In the genomic region with DNA sequence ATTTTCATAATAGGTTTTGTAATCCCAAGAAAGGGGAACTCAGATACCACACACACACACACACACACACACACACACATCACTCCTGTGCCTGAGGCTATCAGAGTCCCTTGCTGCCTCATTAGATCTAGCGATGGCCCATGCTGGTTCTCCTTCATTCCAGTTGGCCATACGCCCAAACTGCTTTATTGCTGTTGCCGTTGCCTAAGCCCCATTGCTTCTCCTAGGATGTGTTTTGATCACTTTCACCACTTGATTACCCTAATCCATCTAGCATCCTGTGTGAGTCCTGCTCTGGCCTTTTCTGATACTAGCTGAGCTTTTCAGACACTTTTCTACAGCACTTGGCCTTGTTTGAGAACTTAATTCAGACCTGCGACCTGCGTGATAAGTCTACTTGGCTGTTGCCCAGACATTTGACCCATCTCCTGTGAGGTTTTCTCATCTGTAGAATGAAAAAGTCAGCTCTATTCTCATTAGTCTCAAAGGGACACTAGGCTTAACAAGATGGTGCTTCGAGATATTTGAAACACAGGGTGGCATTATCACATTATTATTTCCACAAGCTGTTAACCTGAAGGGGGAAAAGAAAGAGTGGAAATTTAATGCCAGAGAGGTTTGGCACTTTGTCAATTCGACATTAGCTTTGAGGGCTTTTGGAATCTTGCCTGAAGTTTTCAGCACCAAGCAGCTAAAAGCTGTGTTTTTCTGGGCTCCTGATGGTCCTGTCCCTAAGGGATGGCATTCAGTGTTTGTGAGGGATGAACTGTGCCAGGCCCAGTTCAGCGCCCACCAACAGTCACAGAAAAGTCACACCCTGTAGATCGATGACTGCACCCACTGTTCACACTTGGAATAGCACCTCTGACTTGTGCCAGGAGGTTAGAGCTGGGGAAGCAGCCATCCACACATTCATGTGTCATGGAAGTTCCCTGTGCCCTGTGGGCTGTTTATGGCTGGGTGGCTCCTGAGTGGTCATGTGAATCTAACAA, we compare ENCODE assay signal across 11 mouse cellular contexts. TPM values are rescaled to one million over a fixed set of nuclear protein-coding genes. Genes with fewer than 3 reads are reported as not detected.
DNase-seq lines count a peak whose midpoint lies in the region; ATAC-seq and TF ChIP-seq lines count a peak whose summit lies in the region.
"Had no signal": no experiment of that assay in that cellular context is flagged by ENCODE, and none has a peak within 500 bp of the region (broad histone marks: within the 10 kb centered on the region; RNA-seq: fewer than 3 reads in every experiment).

No protein-coding gene starts in this region.

- ATAC-seq in hindbrain, postnatal 0 days = peak; percentile 90
- no peak for ATAC-seq in intestine, embryonic 15.5 days

- H3K27ac ChIP-seq in cerebellum, adult 2 months (ENCODE audit: insufficient read depth, low read length) = no peak overlapping the region
- H3K27ac ChIP-seq in kidney, adult 2 months (ENCODE audit: insufficient read depth, low read depth, low read length) = no peak overlapping the region
- H3K27ac ChIP-seq in hindbrain, postnatal 0 days = 0 out of 2 replicates have a peak overlapping the region, but pooled peaks have one; percentile 2
- no peak overlapping the region for H3K27ac ChIP-seq in intestine, embryonic 15.5 days
- H3K27ac ChIP-seq: heart, embryonic 13.5 days; liver, embryonic 13.5 days had no signal

- no peaks in the 10 kb centered on the region for H3K9me3 ChIP-seq in hindbrain, postnatal 0 days (ENCODE audit: low read length)
- no peaks in the 10 kb centered on the region for H3K9me3 ChIP-seq in intestine, embryonic 15.5 days
- H3K9me3 ChIP-seq: heart, embryonic 13.5 days; liver, embryonic 13.5 days had no signal

- H3K36me3 ChIP-seq in kidney, adult 2 months (ENCODE audit: control insufficient read depth, insufficient read depth, low read length) = no peaks in the 10 kb centered on the region
- H3K36me3 ChIP-seq in hindbrain, postnatal 0 days (ENCODE audit: insufficient read depth, low read length) = no peaks in the 10 kb centered on the region
- H3K36me3 ChIP-seq in intestine, embryonic 15.5 days = no peaks in the 10 kb centered on the region
- H3K36me3 ChIP-seq: heart, embryonic 13.5 days; liver, embryonic 13.5 days had no signal

- no peak overlapping the region for H3K4me3 ChIP-seq in cerebellum, adult 2 months (replicated peaks; ENCODE audit: insufficient read depth, low read depth, low read length)
- H3K4me3 ChIP-seq in kidney, adult 2 months (ENCODE audit: insufficient read depth, low read depth, low read length) = no peak overlapping the region
- H3K4me3 ChIP-seq in hindbrain, postnatal 0 days (ENCODE audit: low read length) = no peak overlapping the region
- H3K4me3 ChIP-seq in intestine, embryonic 15.5 days (replicated peaks) = no peak overlapping the region
- H3K4me3 ChIP-seq: heart, embryonic 13.5 days; liver, embryonic 13.5 days had no signal

- no peak for TF ChIP-seq POLR2A in cerebellum, adult 2 months (IDR thresholded peaks at IDR 0.05; ENCODE audit: borderline replicate concordance, insufficient read depth, low read length)
- no peak for TF ChIP-seq POLR2A in kidney, adult 2 months (IDR thresholded peaks at IDR 0.05; ENCODE audit: low read depth, low read length)

- DNase-seq in cerebellum, adult 2 months = peak in 1 of 2 experiments; percentile 17
- DNase-seq in cerebellum, adult 8-10 months = no peak
- peak; percentile 10 for DNase-seq in kidney, adult 2 months
- no peak for DNase-seq in kidney, adult 8-10 months
- peak; percentile 9 for DNase-seq in 3T3-L1 (ENCODE audit: low read depth, low spot score)
- DNase-seq in hindbrain, postnatal 0 days (ENCODE audit: low spot score) = peak; percentile 87
- DNase-seq in thymus, postnatal 4 days = no peak
- DNase-seq: gastrocnemius, postnatal 10 days; liver, embryonic 13.5 days had no signal

- H3K9ac ChIP-seq in hindbrain, postnatal 0 days (replicated peaks; ENCODE audit: low read length) = no peak overlapping the region
- no peak overlapping the region for H3K9ac ChIP-seq in intestine, embryonic 15.5 days
- H3K9ac ChIP-seq: heart, embryonic 13.5 days; liver, embryonic 13.5 days had no signal

- WGBS in cerebellum, adult 2 months = 8% methylated on average over 9 of the region's 9 CpGs
- 49% methylated on average over 9 of the region's 9 CpGs for WGBS in kidney, adult 2 months
- 34% methylated on average over 9 of the region's 9 CpGs for WGBS in hindbrain, postnatal 0 days
- 76% methylated on average over 9 of the region's 9 CpGs for WGBS in intestine, embryonic 15.5 days

- no peak overlapping the region for H3K4me2 ChIP-seq in hindbrain, postnatal 0 days (ENCODE audit: low read depth, low read length)
- no peak overlapping the region for H3K4me2 ChIP-seq in intestine, embryonic 15.5 days (replicated peaks)
- H3K4me2 ChIP-seq: heart, embryonic 13.5 days; liver, embryonic 13.5 days had no signal

- H3K4me1 ChIP-seq in cerebellum, adult 2 months (ENCODE audit: control insufficient read depth, insufficient read depth, low read length) = peaks cover 3% of the 10 kb centered on the region
- no peaks in the 10 kb centered on the region for H3K4me1 ChIP-seq in kidney, adult 2 months (ENCODE audit: control insufficient read depth, insufficient read depth, low read length)
- H3K4me1 ChIP-seq in hindbrain, postnatal 0 days (ENCODE audit: insufficient read depth, low read length) = no peaks in the 10 kb centered on the region
- H3K4me1 ChIP-seq in intestine, embryonic 15.5 days (replicated peaks) = no peaks in the 10 kb centered on the region
- H3K4me1 ChIP-seq: liver, embryonic 13.5 days had no signal

- no peaks in the 10 kb centered on the region for H3K27me3 ChIP-seq in cerebellum, adult 2 months (ENCODE audit: control insufficient read depth, insufficient read depth, low read length)
- H3K27me3 ChIP-seq in kidney, adult 2 months (replicated peaks; ENCODE audit: control insufficient read depth, insufficient read depth, low read length) = no peaks in the 10 kb centered on the region
- no peaks in the 10 kb centered on the region for H3K27me3 ChIP-seq in hindbrain, postnatal 0 days (ENCODE audit: insufficient read depth, low read length)
- no peaks in the 10 kb centered on the region for H3K27me3 ChIP-seq in intestine, embryonic 15.5 days (replicated peaks)
- H3K27me3 ChIP-seq: heart, embryonic 13.5 days; liver, embryonic 13.5 days had no signal

- TF ChIP-seq CTCF in cerebellum, adult 2 months (IDR thresholded peaks at IDR 0.05; ENCODE audit: borderline replicate concordance, insufficient read depth, low read depth, low read length) = 0 out of 2 replicates have a peak, but pooled peaks have one; percentile 13
- TF ChIP-seq CTCF in kidney, adult 2 months (conservative IDR thresholded peaks at IDR 0.05; ENCODE audit: insufficient read depth, insufficient read length, low read depth, low read length) = no peak
- peak; percentile 34 for TF ChIP-seq CTCF in hindbrain, postnatal 0 days (IDR thresholded peaks at IDR 0.05; ENCODE audit: low read depth)

RNA-seq across cellular contexts. Expression of a gene that starts 7.1 kb away (rescaled TPM):
- polyA plus RNA-seq in cerebellum, adult 2 months (2012; rRNA removed) = 208 and 227 TPM in 2 replicates
- 10.2 and 10.6 TPM in 2 replicates for polyA plus RNA-seq in kidney, adult 2 months (2012; rRNA removed)
- 94.3 and 128 TPM in 2 replicates for total RNA-seq in hindbrain, postnatal 0 days (2014; rRNA removed)
- polyA plus RNA-seq in hindbrain, postnatal 0 days (2015; fragmentation: Nextera tagmentation; extraction: Ambion mirVana) = 163 and 164 TPM in 2 replicates
- polyA plus RNA-seq in intestine, embryonic 15.5 days (2015; fragmentation: Nextera tagmentation; extraction: Ambion mirVana) = 42.4 and 53.6 TPM in 2 replicates

Comparison
In these comparisons a context has a peak if more than half of its experiments do, and no peak if none do; other contexts are left out.
1. DNase-seq: peak in kidney, adult 2 months (single experiment), 3T3-L1 (single experiment) and hindbrain, postnatal 0 days (single experiment); none in cerebellum, adult 8-10 months (single experiment), kidney, adult 8-10 months (0 of 2) and thymus, postnatal 4 days (single experiment).